Mouse (Mus musculus) heart, postnatal 0 days (tissue): ENCODE data around the gene Hrk.

Experiments
- CTCF ChIP-seq: IDR thresholded peaks from 2 replicates; pipeline ENCODE4 v1.5.1; 2016; ENCODE audit warnings: antibody characterized with exemption, control low read depth, low read depth
- EP300 ChIP-seq: IDR thresholded peaks from 2 replicates; pipeline ENCODE4 v1.6.1; 2016; ENCODE audit warnings: antibody characterized with exemption, low read depth

DNA sequence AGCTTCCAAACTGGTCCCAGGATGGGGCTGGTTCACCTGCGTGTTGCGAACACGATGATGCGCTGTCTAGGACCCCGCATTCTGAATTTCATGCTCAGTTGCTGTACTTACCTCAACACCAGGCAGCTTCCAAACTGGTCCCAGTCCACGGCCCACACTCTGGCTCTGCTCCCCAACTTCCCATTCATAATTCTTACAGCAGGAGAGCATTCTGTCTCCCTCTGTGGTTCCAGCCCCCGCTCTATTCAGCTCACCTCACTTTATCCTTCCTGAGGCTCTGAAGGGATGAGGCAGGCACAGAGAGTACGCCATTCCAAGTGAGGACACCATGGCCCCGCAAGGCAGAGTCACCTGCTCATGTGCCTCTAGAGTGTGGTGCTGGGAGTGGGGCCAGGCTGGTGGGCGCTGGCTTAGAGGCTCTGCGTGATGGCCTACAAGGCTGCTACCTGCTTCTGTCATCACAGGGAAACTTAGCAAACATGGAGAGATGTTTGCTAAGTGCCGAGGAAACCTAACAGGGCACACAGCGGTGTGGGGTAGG lies 65.7 kb downstream of the Hrk start:
- TF ChIP-seq CTCF (no peak), EP300 (no peak)
